Mouse (Mus musculus): ENCODE measurements at regions not wholly inside any gene's neighbourhood (a gene's known extent, or its start where the extent isn't known, plus 50 kb on each side); places are given as distances from the start of the nearest gene placed in this dataset.

GRCm38 (mm10) chr19:15789741-15790140, 157.4 kb downstream of the Psat1 start:
- no peak for DNase-seq (ENCODE audit: low spot score)
- WGBS = 66% methylated on average over 5 of the region's 5 CpGs
- no peaks in the 10 kb centered on the region for H3K27me3 ChIP-seq (ENCODE audit: insufficient read depth, poor library complexity, severe bottlenecking)
- H3K4me1 ChIP-seq = no peaks in the 10 kb centered on the region
- H3K27ac ChIP-seq = no peak overlapping the region
- no peaks in the 10 kb centered on the region for H3K36me3 ChIP-seq
- no peaks in the 10 kb centered on the region for H3K9me3 ChIP-seq
- no peak overlapping the region for H3K4me3 ChIP-seq

GRCm38 (mm10) chr19:15784644-15785043, 162.5 kb downstream of the Psat1 start:
- Histone ChIP-seq H3K4me3 (no peak overlapping the region), H3K27me3 (ENCODE audit: insufficient read depth, poor library complexity, severe bottlenecking) (no peaks in the 10 kb centered on the region), H3K9me3 (no peaks in the 10 kb centered on the region), H3K36me3 (no peaks in the 10 kb centered on the region), H3K27ac (no peak overlapping the region), H3K4me1 (no peaks in the 10 kb centered on the region)
- no peak for DNase-seq (ENCODE audit: low spot score)
- WGBS = 79% methylated on average over 4 of the region's 4 CpGs

- H3K27me3 ChIP-seq (ENCODE audit: insufficient read depth, poor library complexity, severe bottlenecking) = no peaks in the 10 kb centered on the region
- no peak for DNase-seq (ENCODE audit: low spot score)
- 76% methylated on average over 4 of the region's 4 CpGs for WGBS
Measured at GRCm38 (mm10) chr19:15769651-15770050, 177.5 kb downstream of the Psat1 start.

GRCm38 (mm10) chr19:15761086-15761485, 186.1 kb downstream of the Psat1 start:
- H3K27me3 ChIP-seq (ENCODE audit: insufficient read depth, poor library complexity, severe bottlenecking) = no peaks in the 10 kb centered on the region
- no peak for DNase-seq (ENCODE audit: low spot score)
- H3K36me3 ChIP-seq = no peaks in the 10 kb centered on the region
- no peak overlapping the region for H3K4me3 ChIP-seq
- H3K27ac ChIP-seq = no peak overlapping the region
- no peaks in the 10 kb centered on the region for H3K9me3 ChIP-seq
- no peaks in the 10 kb centered on the region for H3K4me1 ChIP-seq
- 89% methylated on average over 4 of the region's 4 CpGs for WGBS

More at GRCm38 (mm10) chr19:15769651-15770050, 177.5 kb downstream of the Psat1 start:
- H3K4me3 ChIP-seq = no peak overlapping the region
- no peak overlapping the region for H3K27ac ChIP-seq
- no peaks in the 10 kb centered on the region for H3K4me1 ChIP-seq
- no peaks in the 10 kb centered on the region for H3K36me3 ChIP-seq
- H3K9me3 ChIP-seq = no peaks in the 10 kb centered on the region

GRCm38 (mm10) chr19:15745026-15745777, 201.9 kb downstream of the Psat1 start:
- no peak overlapping the region for H3K27ac ChIP-seq
- no peaks in the 10 kb centered on the region for H3K27me3 ChIP-seq (ENCODE audit: insufficient read depth, poor library complexity, severe bottlenecking)
- no peaks in the 10 kb centered on the region for H3K36me3 ChIP-seq
- no peaks in the 10 kb centered on the region for H3K9me3 ChIP-seq
- DNase-seq (ENCODE audit: low spot score) = no peak
- no peak overlapping the region for H3K4me3 ChIP-seq
- H3K4me1 ChIP-seq = no peaks in the 10 kb centered on the region
- 66% methylated on average over 8 of the region's 8 CpGs for WGBS

- H3K9me3 ChIP-seq = no peaks in the 10 kb centered on the region
- DNase-seq (ENCODE audit: low spot score) = no peak
- WGBS = 82% methylated on average over 2 of the region's 2 CpGs
- no peak overlapping the region for H3K4me3 ChIP-seq
- H3K4me1 ChIP-seq = no peaks in the 10 kb centered on the region
- H3K27ac ChIP-seq = no peak overlapping the region
- no peaks in the 10 kb centered on the region for H3K27me3 ChIP-seq (ENCODE audit: insufficient read depth, poor library complexity, severe bottlenecking)
- no peaks in the 10 kb centered on the region for H3K36me3 ChIP-seq
Measured at GRCm38 (mm10) chr19:15736200-15736599, 210.9 kb downstream of the Psat1 start.

- no peak overlapping the region for H3K27ac ChIP-seq
- no peaks in the 10 kb centered on the region for H3K9me3 ChIP-seq
- no peaks in the 10 kb centered on the region for H3K4me1 ChIP-seq
- no peak for DNase-seq (ENCODE audit: low spot score)
- H3K36me3 ChIP-seq = no peaks in the 10 kb centered on the region
- H3K27me3 ChIP-seq (ENCODE audit: insufficient read depth, poor library complexity, severe bottlenecking) = no peaks in the 10 kb centered on the region
- H3K4me3 ChIP-seq = no peak overlapping the region
- WGBS = 56% methylated on average over 13 of the region's 13 CpGs
Measured at GRCm38 (mm10) chr19:15726785-15727406, 220.2 kb downstream of the Psat1 start.

GRCm38 (mm10) chr19:15692379-15693023, 254.6 kb downstream of the Psat1 start:
- Histone ChIP-seq H3K36me3 (no peaks in the 10 kb centered on the region), H3K27ac (no peak overlapping the region), H3K4me1 (no peaks in the 10 kb centered on the region), H3K4me3 (no peak overlapping the region), H3K27me3 (ENCODE audit: insufficient read depth, poor library complexity, severe bottlenecking) (no peaks in the 10 kb centered on the region), H3K9me3 (no peaks in the 10 kb centered on the region)
- no peak for DNase-seq (ENCODE audit: low spot score)
- WGBS = 63% methylated on average over 3 of the region's 3 CpGs

GRCm38 (mm10) chr19:15669996-15670395, 277.1 kb downstream of the Psat1 start:
- Histone ChIP-seq H3K9me3 (no peaks in the 10 kb centered on the region), H3K36me3 (no peaks in the 10 kb centered on the region), H3K4me3 (no peak overlapping the region), H3K27ac (no peak overlapping the region), H3K27me3 (ENCODE audit: insufficient read depth, poor library complexity, severe bottlenecking) (no peaks in the 10 kb centered on the region), H3K4me1 (peaks cover 11% of the 10 kb centered on the region)
- DNase-seq (ENCODE audit: low spot score) = no peak
- 82% methylated on average over 6 of the region's 6 CpGs for WGBS

GRCm38 (mm10) chr19:15669541-15669940, 277.6 kb downstream of the Psat1 start:
- 84% methylated on average over 7 of the region's 7 CpGs for WGBS
- no peaks in the 10 kb centered on the region for H3K27me3 ChIP-seq (ENCODE audit: insufficient read depth, poor library complexity, severe bottlenecking)
- H3K9me3 ChIP-seq = no peaks in the 10 kb centered on the region
- H3K4me1 ChIP-seq = peaks cover 11% of the 10 kb centered on the region
- no peak overlapping the region for H3K4me3 ChIP-seq
- H3K27ac ChIP-seq = no peak overlapping the region
- no peak for DNase-seq (ENCODE audit: low spot score)
- no peaks in the 10 kb centered on the region for H3K36me3 ChIP-seq

GRCm38 (mm10) chr19:15668624-15669016, 278.5 kb downstream of the Psat1 start:
- H3K27ac ChIP-seq = no peak overlapping the region
- no peaks in the 10 kb centered on the region for H3K9me3 ChIP-seq
- no peak for DNase-seq (ENCODE audit: low spot score)
- peaks cover 11% of the 10 kb centered on the region for H3K4me1 ChIP-seq
- no peak overlapping the region for H3K4me3 ChIP-seq
- H3K27me3 ChIP-seq (ENCODE audit: insufficient read depth, poor library complexity, severe bottlenecking) = no peaks in the 10 kb centered on the region
- no peaks in the 10 kb centered on the region for H3K36me3 ChIP-seq

- Histone ChIP-seq H3K9me3 (no peaks in the 10 kb centered on the region), H3K27me3 (ENCODE audit: insufficient read depth, poor library complexity, severe bottlenecking) (no peaks in the 10 kb centered on the region), H3K4me1 (peaks cover 11% of the 10 kb centered on the region), H3K27ac (no peak overlapping the region), H3K36me3 (no peaks in the 10 kb centered on the region), H3K4me3 (no peak overlapping the region)
- no peak for DNase-seq (ENCODE audit: low spot score)
- WGBS = 64% methylated on average over 13 of the region's 13 CpGs
Measured at GRCm38 (mm10) chr19:15667889-15668623, 279.1 kb downstream of the Psat1 start.
